ENCODE assay signal across 28 mouse cellular contexts in the genomic region with DNA sequence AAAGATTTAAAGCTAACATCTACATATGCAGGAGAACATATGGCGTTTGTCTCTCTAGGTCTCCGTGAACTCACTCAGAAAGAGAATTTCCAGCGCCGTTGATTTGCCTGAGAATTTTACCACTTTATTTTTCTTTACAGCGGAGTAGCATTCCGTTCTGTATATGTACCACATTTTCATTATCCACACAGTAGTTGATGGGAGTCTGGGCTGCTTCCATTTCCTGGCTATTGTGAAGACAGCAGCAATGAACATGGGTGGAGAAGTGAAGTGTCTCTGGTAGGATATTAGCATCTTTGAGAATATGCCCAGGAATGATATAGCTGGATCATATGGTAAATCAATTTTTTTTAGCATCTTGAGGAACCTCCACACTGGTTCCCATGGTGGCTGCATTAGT. TPM values are rescaled to one million over a fixed set of nuclear protein-coding genes. Genes with fewer than 3 reads are reported as not detected.
DNase-seq lines count a peak whose midpoint lies in the region; ATAC-seq and TF ChIP-seq lines count a peak whose summit lies in the region.
"Had no signal": no experiment of that assay in that cellular context is flagged by ENCODE, and none has a peak within 500 bp of the region (broad histone marks: within the 10 kb centered on the region; RNA-seq: fewer than 3 reads in every experiment).

No protein-coding gene starts in this region.

- no peak for TF ChIP-seq EP300 in lung, postnatal 0 days (IDR thresholded peaks at IDR 0.05)

- H3K27ac ChIP-seq in forebrain, postnatal 0 days (ENCODE audit: low read depth, low read length), result no peak overlapping the region
- no peak overlapping the region for H3K27ac ChIP-seq in forebrain, embryonic 11.5 days (ENCODE audit: low read depth, low read length)
- H3K27ac ChIP-seq in lung, postnatal 0 days (ENCODE audit: low read length), result no peak overlapping the region
- H3K27ac ChIP-seq: embryonic facial prominence, embryonic 13.5 days; embryonic facial prominence, embryonic 15.5 days; forebrain, embryonic 10.5 days; forebrain, embryonic 13.5 days; forebrain, embryonic 15.5 days had no signal

- H3K4me3 ChIP-seq in forebrain, postnatal 0 days (ENCODE audit: low read depth, low read length), result no peak overlapping the region
- H3K4me3 ChIP-seq in forebrain, embryonic 11.5 days (ENCODE audit: low read depth, low read length), result no peak overlapping the region
- no peak overlapping the region for H3K4me3 ChIP-seq in lung, postnatal 0 days (ENCODE audit: low read depth, low read length)
- H3K4me3 ChIP-seq: embryonic facial prominence, embryonic 13.5 days; embryonic facial prominence, embryonic 15.5 days; erythroblast, embryonic 14.5 days; forebrain, embryonic 10.5 days; forebrain, embryonic 13.5 days; forebrain, embryonic 15.5 days had no signal

- no peak for DNase-seq in forebrain, postnatal 0 days
- DNase-seq in forebrain, embryonic 11.5 days (ENCODE audit: low spot score), result no peak
- peak; percentile 27 for DNase-seq in heart, adult 11 months
- no peak for DNase-seq in heart, postnatal 4 days
- DNase-seq in brain, adult 2 months (ENCODE audit: low read depth, low spot score), result peak; percentile 48
- DNase-seq in lung, postnatal 0 days (ENCODE audit: low spot score), result no peak
- DNase-seq: adrenal gland, adult 8-10 months; adrenal gland, postnatal 14 days; adrenal gland, postnatal 36 days; B cell, adult 2 months; cerebellum, adult 11 months; cerebellum, adult 18-20 months; cerebellum, adult 8-10 months; cerebellum, adult 9-11 months; cerebellum, postnatal 14 days; cerebellum, postnatal 36 days; embryo, embryonic 11 days had no signal

- H3K4me2 ChIP-seq in forebrain, postnatal 0 days (ENCODE audit: low read depth), result no peak overlapping the region
- H3K4me2 ChIP-seq in forebrain, embryonic 11.5 days (ENCODE audit: low read depth, low read length, severe bottlenecking), result no peak overlapping the region
- no peak overlapping the region for H3K4me2 ChIP-seq in lung, postnatal 0 days (replicated peaks; ENCODE audit: low read depth, low read length)
- H3K4me2 ChIP-seq: embryonic facial prominence, embryonic 13.5 days; embryonic facial prominence, embryonic 15.5 days; forebrain, embryonic 13.5 days; forebrain, embryonic 15.5 days had no signal

- H3K36me3 ChIP-seq in forebrain, postnatal 0 days (ENCODE audit: insufficient read depth), result no peaks in the 10 kb centered on the region
- H3K36me3 ChIP-seq in forebrain, embryonic 11.5 days (ENCODE audit: control insufficient read depth, insufficient read depth, low read length), result no peaks in the 10 kb centered on the region
- no peaks in the 10 kb centered on the region for H3K36me3 ChIP-seq in lung, postnatal 0 days (ENCODE audit: insufficient read depth, low read length)
- H3K36me3 ChIP-seq: embryonic facial prominence, embryonic 13.5 days; embryonic facial prominence, embryonic 15.5 days; forebrain, embryonic 10.5 days; forebrain, embryonic 15.5 days; G1E had no signal

- no peaks in the 10 kb centered on the region for H3K9me3 ChIP-seq in forebrain, postnatal 0 days (ENCODE audit: low read length)
- H3K9me3 ChIP-seq in forebrain, embryonic 11.5 days (ENCODE audit: control insufficient read depth, low read length), result no peaks in the 10 kb centered on the region
- H3K9me3 ChIP-seq in lung, postnatal 0 days (ENCODE audit: low read length), result no peaks in the 10 kb centered on the region
- H3K9me3 ChIP-seq: embryonic facial prominence, embryonic 15.5 days; forebrain, embryonic 13.5 days; forebrain, embryonic 15.5 days had no signal

- 78% methylated on average over 6 of the region's 6 CpGs for WGBS in forebrain, postnatal 0 days
- 96% methylated on average over 6 of the region's 6 CpGs for WGBS in forebrain, embryonic 11.5 days
- 92% methylated on average over 6 of the region's 6 CpGs for WGBS in lung, postnatal 0 days

- no peaks in the 10 kb centered on the region for H3K27me3 ChIP-seq in forebrain, postnatal 0 days (ENCODE audit: insufficient read depth, low read length)
- no peaks in the 10 kb centered on the region for H3K27me3 ChIP-seq in forebrain, embryonic 11.5 days (ENCODE audit: control insufficient read depth, insufficient read depth, low read length)
- no peaks in the 10 kb centered on the region for H3K27me3 ChIP-seq in lung, postnatal 0 days (replicated peaks; ENCODE audit: insufficient read depth, low read length)
- H3K27me3 ChIP-seq: embryonic facial prominence, embryonic 13.5 days; embryonic facial prominence, embryonic 15.5 days; forebrain, embryonic 13.5 days; forebrain, embryonic 15.5 days; Patski had no signal

- no peak overlapping the region for H3K9ac ChIP-seq in forebrain, postnatal 0 days
- H3K9ac ChIP-seq in forebrain, embryonic 11.5 days (ENCODE audit: low read length), result no peak overlapping the region
- no peak overlapping the region for H3K9ac ChIP-seq in lung, postnatal 0 days (replicated peaks; ENCODE audit: low read depth)
- H3K9ac ChIP-seq: embryonic facial prominence, embryonic 13.5 days; embryonic facial prominence, embryonic 15.5 days; forebrain, embryonic 13.5 days; forebrain, embryonic 15.5 days had no signal

- no peak for TF ChIP-seq CTCF in forebrain, postnatal 0 days (IDR thresholded peaks at IDR 0.05; ENCODE audit: low read depth)
- TF ChIP-seq CTCF in lung, postnatal 0 days (IDR thresholded peaks at IDR 0.05), result no peak

- no peaks in the 10 kb centered on the region; the same call in 1 of the 2 replicates for H3K4me1 ChIP-seq in forebrain, postnatal 0 days (ENCODE audit: insufficient read depth)
- no peaks in the 10 kb centered on the region for H3K4me1 ChIP-seq in forebrain, embryonic 11.5 days (replicated peaks; ENCODE audit: control insufficient read depth, insufficient read depth, low read length)
- H3K4me1 ChIP-seq in lung, postnatal 0 days (ENCODE audit: insufficient read depth, low read depth, low read length), result no peaks in the 10 kb centered on the region
- H3K4me1 ChIP-seq: embryonic facial prominence, embryonic 13.5 days; embryonic facial prominence, embryonic 15.5 days; forebrain, embryonic 13.5 days; forebrain, embryonic 15.5 days had no signal

- ATAC-seq in forebrain, postnatal 0 days, result peak; percentile 23
- ATAC-seq in forebrain, embryonic 11.5 days (replicated peaks; ENCODE audit: low FRiP score), result no peak
- no peak for ATAC-seq in lung, postnatal 0 days
- ATAC-seq: activated CD4-positive, CD25-positive, alpha-beta regulatory T cell, adult 4 months; CD4-positive, CD25-positive, alpha-beta regulatory T cell, adult 4 months; forebrain, embryonic 13.5 days; forebrain, embryonic 15.5 days; Patski had no signal

RNA-seq across cellular contexts. Expression of a gene that starts 31.6 kb away (rescaled TPM):
- total RNA-seq in forebrain, postnatal 0 days (2014; rRNA removed), result 115 and 159 TPM in 2 replicates
- polyA plus RNA-seq in forebrain, postnatal 0 days (2015; fragmentation: Nextera tagmentation; extraction: Ambion mirVana), result 12.6 and 13.6 TPM in 2 replicates
- polyA plus RNA-seq in forebrain, embryonic 11.5 days (2014; fragmentation: Nextera tagmentation; extraction: Ambion mirVana), result 1.3 and 1.7 TPM in 2 replicates
- 1 to 10 TPM; 2.6 to 2.8 TPM for total RNA-seq in heart, postnatal 4 days (2021)
- polyA plus RNA-seq in lung, postnatal 0 days (2015; fragmentation: Nextera tagmentation; extraction: Ambion mirVana), result 0.24 and 0.31 TPM in 2 replicates
- total RNA-seq: common myeloid progenitor, adult 5-6 weeks had no signal
- polyA plus RNA-seq: CD4-positive, CD25-positive, alpha-beta regulatory T cell, adult 4 months; G1E had no signal

Comparison
In these comparisons a context has a peak if more than half of its experiments do, and no peak if none do; other contexts are left out.
1. DNase-seq: peak in heart, adult 11 months (single experiment) and brain, adult 2 months (single experiment); none in forebrain, postnatal 0 days (single experiment), forebrain, embryonic 11.5 days (single experiment), heart, postnatal 4 days (single experiment) and lung, postnatal 0 days (single experiment).